Mouse (Mus musculus): ENCODE results near the gene Ccn1. TPM values are rescaled to one million over a fixed set of nuclear protein-coding genes. Genes with fewer than 3 reads are reported as not detected.

Gene Ccn1
- total RNA-seq, 4 experiments from 2014 or later, result 3.6 to 11.7 (median 5.4) TPM

DNA sequence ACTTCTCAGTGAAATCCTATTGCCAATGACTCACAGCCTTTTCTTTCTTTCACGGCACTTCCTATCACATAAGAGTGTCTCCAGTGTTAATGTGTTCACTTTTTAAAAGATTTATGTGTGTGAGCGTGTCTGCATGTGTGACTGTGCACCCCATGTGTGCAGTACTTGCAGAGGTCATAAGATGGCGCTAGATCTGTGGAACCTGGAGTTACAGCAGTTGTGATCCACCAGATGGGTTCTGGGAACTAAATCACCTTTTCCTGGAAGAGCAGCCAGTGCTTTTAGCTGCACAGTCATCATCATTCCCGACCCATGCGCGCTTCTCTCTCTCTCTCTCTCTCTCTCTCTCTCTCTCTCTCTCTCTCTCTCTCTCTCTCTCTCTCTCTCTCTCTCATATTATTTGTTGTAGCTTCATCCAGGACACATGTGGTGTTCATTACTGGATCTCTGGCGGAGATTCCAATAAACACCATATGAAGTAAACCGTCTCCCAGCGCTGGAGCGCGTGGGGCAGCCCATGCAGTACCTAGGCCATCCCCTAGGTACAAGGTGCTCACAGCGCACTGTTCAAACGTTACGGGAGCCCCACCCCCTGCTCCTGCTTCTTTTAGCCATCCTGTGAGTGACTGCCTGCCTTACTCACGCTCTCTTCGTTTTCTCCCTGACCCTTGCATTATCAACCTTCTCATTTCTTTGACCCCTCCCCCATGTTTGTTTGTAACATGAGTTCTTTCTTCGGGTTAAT is 30.0 kb downstream of the Ccn1 start:
- DNase-seq (ENCODE audit: low spot score in 2 of 2), result no peak

DNA sequence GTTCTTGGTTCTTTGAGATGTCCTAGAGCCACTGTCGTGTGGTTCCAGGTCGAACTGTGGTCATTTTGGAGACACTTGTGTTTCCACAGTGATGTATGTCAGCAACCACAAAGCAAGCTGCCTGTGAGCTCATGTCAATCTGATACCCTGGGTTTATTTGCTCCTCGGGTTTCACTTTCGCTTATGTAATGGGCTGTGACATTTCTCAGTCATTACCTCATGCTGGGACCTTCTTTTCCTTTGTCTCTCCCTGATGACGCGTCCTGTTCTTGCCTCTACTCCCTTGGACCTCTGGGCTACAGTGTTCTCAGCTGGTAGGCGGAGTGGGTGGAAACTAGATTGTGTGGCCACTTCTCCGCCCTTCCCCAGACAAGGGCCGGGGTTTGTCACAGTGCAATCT is 31.5 kb downstream of the Ccn1 start:
- DNase-seq (ENCODE audit: low spot score in 2 of 2), result no peak

DNA sequence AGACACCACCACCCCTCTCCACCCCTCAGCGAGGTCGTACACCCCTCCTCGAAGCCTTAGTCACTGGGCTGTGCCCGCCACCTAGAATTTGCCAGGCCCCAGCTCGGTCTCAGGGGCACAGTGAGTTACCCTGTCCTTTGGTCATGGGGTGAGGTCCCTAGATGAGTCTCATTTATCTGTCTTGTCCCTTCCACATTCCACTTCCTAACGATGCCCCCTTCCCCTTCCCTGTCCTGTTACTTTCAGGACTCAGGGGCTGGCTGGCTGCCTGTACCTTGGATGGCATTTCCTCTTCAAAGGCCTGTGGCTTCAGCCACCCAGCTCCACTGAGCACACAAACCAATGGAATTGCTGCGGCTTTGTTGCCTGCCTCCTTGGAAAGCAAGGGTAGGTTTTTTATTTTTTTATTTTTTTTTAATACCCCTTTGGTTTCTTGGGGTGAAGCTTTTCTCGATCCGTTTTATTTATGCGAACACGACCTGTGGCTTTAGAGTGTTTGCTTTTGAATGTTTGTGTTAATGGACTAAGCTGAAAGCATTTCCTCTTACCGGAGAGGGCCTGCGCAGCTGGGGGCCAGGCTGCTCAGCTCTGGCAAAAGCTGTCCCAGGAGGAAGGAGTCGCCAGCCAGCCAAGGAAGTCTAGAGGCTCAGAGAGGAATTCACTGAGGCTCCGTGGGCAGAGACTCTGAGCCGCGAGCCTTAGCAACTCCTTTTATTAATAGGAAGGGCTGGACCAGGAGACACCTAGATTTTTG is 35.2 kb downstream of the Ccn1 start:
- DNase-seq (ENCODE audit: low spot score in 2 of 2), result no peak

DNA sequence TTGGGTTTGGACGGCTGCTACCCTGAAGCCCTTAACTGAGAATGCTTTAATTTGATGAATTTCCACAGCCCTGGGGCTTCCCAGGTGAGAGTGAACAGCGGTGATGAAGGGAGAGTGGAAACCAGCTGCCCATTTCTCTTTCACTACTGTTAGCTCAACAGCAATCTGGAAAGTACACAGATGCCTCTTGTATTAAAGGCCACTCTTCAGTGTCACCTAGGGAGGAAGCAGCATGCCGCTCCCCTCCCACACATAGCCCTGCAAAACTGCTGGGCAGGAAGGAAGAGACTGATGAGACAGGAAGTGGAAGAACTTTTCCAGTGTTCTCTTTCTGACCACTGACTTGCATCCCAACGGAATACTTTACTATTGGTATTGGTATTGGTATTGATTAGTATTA is 36.5 kb downstream of the Ccn1 start:
- no peak for DNase-seq (ENCODE audit: low spot score in 2 of 2)

DNA sequence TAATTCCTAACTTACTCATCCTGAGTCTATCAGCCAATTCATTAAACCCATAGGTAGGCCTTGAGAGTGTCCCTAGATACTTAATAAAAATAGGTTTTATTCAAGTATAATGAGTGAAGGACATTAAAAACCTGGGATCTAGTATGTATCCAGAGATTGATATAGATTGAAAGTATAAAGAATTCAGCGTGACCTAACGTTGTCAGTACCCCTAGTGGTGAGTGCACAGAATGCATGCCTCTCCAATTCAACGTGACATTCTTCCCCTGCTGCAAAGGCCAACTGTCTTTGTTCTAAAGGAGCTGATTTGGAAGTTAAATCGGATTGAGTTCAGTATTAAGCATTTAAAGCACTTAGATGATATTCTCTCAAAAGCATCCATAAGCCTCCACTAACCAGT is 37.1 kb downstream of the Ccn1 start:
- DNase-seq (ENCODE audit: low spot score in 2 of 2), result no peak

DNA sequence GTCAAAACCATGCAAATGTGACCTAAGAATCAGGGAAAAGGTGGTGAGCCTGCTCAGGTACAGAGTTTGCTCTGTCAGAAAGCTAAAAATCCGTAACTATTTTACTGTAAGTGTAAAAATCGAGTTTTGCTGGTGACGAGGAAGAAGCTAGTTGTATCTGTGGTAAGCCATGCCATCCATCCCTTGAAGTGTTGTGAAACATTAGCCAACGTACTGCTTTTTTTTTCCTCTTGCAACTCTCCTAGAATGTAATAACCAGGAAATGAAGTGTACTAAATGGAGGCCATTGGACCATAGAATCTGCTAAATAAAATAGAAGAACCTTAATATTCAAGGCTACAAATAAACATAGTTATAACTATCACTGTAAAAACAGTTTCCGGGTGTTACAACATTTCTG is 41.5 kb downstream of the Ccn1 start:
- DNase-seq (ENCODE audit: low spot score in 2 of 2), result no peak

DNA sequence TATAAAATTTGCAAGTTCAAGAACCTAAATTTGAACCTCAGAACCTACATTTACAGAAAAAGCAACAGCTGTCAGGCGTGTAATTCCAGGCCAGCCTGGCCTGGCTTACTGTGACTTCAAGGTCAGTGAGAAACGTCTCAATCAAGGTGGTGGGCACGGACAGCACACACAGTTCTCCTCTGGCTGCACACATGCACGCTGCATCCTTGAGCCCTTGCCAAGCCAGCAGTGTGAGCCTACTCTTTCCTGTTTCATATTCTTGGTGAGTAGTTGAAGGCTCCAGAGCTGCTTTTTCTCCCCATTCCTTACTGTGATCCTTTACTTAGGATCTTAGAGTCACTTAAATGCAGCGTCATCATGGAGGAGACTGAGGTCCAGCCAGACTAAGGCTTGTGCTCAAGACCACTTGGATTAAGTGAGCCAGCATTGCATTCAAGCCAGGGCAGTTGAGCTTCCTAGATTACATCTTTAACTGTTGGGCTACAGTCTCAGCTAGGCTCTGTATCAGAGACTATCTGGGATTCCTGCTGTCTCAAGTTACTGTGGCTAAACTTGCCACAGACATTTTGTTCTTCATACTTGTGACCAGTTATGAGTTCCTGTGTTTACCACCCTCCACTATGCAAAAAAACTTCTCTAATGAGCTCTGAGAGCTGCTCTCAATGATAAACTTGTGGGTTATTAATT is 44.2 kb downstream of the Ccn1 start:
- DNase-seq (ENCODE audit: low spot score in 2 of 2), result no peak

DNA sequence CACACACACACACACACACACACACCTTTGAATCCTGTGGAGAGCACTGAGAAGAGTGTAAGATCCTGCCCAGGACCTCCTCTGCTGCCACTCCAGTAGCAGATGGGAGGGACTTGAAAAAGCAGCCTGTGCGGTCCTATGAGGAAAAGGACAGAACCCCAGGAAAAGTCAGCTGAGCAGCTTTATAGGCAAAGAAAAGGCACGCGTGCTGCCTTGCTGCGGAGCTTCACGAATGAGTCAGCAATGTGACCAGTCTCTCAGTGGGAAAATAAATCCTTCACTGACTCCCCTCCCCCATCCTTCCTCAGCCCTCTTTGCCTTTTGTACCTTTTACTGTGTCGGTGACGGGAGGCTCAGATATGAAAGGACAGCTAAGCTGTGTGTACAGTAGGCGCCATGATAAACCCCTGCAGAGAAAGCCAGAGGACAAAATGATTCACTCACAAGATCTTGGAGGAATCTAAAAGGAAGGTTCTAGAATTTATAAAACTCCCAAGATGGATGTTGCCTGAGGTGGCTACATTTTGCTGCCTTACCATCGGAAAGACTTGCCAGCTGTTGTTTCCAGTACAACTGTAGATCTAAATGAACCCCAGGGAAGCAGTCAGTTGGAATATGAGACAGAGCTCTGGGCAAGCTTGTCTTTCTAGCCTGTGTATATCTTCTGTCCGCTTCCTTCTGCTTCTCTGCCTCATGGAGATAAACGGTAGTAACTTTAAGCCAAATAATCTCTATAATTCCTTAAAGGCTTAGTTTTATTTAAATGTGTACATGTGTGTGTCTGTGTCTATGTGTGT is 47.2 kb downstream of the Ccn1 start:
- no peak for DNase-seq (ENCODE audit: low spot score in 2 of 2)

DNA sequence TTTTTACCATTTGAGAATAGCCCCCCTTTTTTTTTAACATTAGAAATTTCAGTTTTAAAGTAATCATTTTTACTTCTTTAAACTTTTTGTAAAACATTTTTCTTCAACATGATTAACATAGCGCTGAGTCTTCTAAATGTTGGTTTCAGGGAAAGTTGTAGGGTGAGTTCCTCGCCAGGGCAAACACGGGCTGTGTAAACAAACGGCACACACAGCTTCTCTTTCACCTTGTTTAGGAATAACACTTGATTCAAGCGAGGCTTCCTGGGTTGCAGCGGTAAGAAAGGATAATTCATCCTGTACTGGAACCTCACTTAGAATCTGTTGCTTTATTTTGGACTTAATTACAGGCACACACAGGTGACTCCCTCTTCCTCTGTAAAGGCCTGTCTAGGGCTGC is 48.4 kb downstream of the Ccn1 start:
- no peak for DNase-seq (ENCODE audit: low spot score in 2 of 2)

DNA sequence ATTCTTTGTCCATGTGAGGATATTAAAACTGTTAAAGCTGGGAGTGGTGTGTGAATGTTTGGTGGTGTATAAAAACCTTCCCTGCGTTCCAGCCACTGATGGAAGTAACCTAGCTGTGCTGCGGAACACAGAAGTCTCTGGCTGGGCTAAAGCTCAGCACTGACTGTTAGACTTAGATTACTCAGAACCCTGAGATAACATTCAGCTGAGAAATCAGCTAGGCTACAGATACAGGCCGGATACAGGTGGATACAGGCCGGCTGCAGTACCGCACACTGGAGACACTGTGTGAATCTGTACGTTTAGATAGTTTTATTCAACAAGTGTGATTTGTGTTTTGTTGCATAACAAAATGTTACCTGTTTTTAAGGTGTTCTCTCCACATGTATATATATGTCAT is 49.0 kb downstream of the Ccn1 start:
- DNase-seq (ENCODE audit: low spot score in 2 of 2), result no peak

DNA sequence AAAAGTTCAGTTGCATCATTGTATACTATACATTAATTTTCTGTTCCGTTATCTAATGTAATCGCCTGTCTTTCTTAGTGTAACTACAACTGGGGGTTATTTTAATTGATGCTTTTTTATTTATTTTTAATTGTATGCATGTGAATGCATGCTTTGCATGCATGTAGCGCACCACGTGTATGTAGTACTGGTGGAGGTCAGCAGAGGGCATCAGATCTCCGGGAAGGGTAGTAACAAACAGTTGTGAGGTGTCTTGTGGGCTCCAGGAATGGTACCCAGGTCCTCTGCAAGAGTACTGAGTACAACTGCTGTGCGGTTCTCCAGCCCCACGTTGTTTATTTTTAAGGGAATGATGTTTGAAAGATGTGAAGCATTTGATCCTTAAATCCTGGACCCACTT is 50.7 kb downstream of the Ccn1 start:
- DNase-seq (ENCODE audit: low spot score in 2 of 2), result no peak

Other genes starting within 250 kb of the Ccn1 start
- 10 to 100 TPM; 15.7 to 18.0 (median 16.4) TPM for gene Znhit6, start 73.8 kb downstream of the Ccn1 start, total RNA-seq (2022)
- 10 to 100 TPM; 64.6 to 66.9 (median 65.7) TPM for gene Ddah1, start 108.7 kb upstream of the Ccn1 start, total RNA-seq (2022)